Mouse (Mus musculus) cerebellum, adult 2 months (tissue): ENCODE measurements around the gene Mgat4b. TPM values are rescaled to one million over a fixed set of nuclear protein-coding genes. Genes with fewer than 3 reads are reported as not detected.

ENCODE experiments used
- DNase-seq, 2 experiments: peaks; one replicate each; pipeline ENCODE4 v3.0.0; 2021
- H3K27ac ChIP-seq: fragments of 200-500 bp; 2 replicates; pipeline ENCODE4 v1.5.1; 2012; ENCODE audit warnings: low read length, control low read depth, inconsistent platforms; ENCODE audit not compliant: insufficient read depth
- H3K27me3 ChIP-seq: fragments of 200-500 bp; 2 replicates; pipeline ENCODE4 v1.6.1; 2012; ENCODE audit warnings: inconsistent platforms, mild to moderate bottlenecking, low read length, moderate library complexity; ENCODE audit not compliant: control insufficient read depth, insufficient read depth
- H3K4me1 ChIP-seq: fragments of 200-500 bp; 2 replicates; pipeline ENCODE4 v1.6.1; 2011; ENCODE audit warnings: low read length; ENCODE audit not compliant: control insufficient read depth, insufficient read depth
- H3K4me3 ChIP-seq: fragments of 200-500 bp; replicated peaks from 2 replicates; pipeline ENCODE3; 2011; ENCODE audit warnings: mild to moderate bottlenecking, low read depth, low read length, control low read depth; ENCODE audit not compliant: insufficient read depth
- CTCF ChIP-seq: fragments of 200-500 bp; IDR thresholded peaks from 2 replicates; pipeline ENCODE4 v1.5.1; 2011; ENCODE audit warnings: low read depth, mild to moderate bottlenecking, control low read depth, low read length, moderate library complexity, borderline replicate concordance; ENCODE audit not compliant: insufficient read depth
- POLR2A ChIP-seq: fragments of 200-500 bp; IDR thresholded peaks from 2 replicates; pipeline ENCODE4 v1.6.1; 2011; ENCODE audit warnings: low read length, control low read depth, borderline replicate concordance; ENCODE audit not compliant: insufficient read depth
- WGBS: fragments of 180-500 bp; shearing (Covaris S2); methylation state at CpG from one replicate; pipeline ENCODE4 v1.1.7; 2018; 5-methylcytosine and 5-hydroxymethylcytosine counted together
- polyA plus RNA-seq: library from polyadenylated mRNA; depleted of rRNA; stranded (reverse); fragments of >200 nt; gene quantifications from 2 replicates; pipeline ENCODE4 v1.2.3, GENCODE M21; 2012

The Mgat4b gene
- polyA plus RNA-seq, 1 experiment: 65.1 TPM

DNA sequence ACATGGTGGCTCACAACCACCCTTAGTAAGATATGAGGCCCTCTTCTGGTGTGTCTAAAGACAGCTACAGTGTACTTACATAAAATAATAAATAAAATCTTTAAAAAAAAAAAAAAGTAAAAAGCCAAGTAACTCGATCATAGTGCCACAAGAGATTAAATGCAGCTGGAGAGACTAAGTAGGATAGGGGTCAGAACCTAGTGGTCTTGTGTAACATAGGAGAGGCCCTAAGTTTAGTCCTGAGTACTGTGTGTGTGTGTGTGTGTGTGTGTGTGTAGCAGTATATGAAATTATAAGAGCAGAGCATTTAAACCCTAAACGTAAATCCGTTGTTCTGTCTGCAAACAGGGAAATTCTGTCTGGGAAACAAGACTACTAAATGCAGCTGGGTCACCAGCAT is 18.4 kb upstream of the Mgat4b start:
- Histone ChIP-seq H3K4me3 (no peak overlapping the region), H3K27ac (no peak overlapping the region), H3K4me1 (no peaks in the 10 kb centered on the region), H3K27me3 (no peaks in the 10 kb centered on the region)
- no peak for TF ChIP-seq CTCF
- DNase-seq: no peak
- 88% methylated on average over 3 of the region's 3 CpGs for WGBS

DNA sequence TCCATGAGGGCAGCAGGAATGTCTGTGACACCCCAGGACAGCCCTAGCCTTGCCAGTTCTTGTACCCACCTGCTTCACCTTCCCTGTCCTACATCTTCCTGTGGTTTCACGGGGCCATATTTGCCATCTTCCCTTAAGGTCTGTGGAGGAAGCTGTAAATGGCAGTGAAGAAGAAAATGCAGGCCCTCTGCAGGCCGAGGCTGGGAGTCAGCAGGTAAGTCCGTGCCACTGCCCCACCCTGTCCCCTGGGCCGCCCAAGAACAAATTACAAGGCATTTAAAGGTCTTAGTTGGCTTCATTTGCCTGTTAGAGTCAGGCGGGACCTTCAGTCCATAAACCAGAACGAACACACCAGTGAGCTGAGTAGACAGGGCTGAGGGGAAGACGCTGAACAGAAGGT is 16.6 kb upstream of the Mgat4b start:
- Histone ChIP-seq H3K4me1 (no peaks in the 10 kb centered on the region), H3K27ac (no peak overlapping the region), H3K4me3 (no peak overlapping the region), H3K27me3 (no peaks in the 10 kb centered on the region)
- WGBS: 78% methylated on average over 7 of the region's 7 CpGs
- TF ChIP-seq CTCF (no peak), POLR2A (no peak)
- no peak for DNase-seq

DNA sequence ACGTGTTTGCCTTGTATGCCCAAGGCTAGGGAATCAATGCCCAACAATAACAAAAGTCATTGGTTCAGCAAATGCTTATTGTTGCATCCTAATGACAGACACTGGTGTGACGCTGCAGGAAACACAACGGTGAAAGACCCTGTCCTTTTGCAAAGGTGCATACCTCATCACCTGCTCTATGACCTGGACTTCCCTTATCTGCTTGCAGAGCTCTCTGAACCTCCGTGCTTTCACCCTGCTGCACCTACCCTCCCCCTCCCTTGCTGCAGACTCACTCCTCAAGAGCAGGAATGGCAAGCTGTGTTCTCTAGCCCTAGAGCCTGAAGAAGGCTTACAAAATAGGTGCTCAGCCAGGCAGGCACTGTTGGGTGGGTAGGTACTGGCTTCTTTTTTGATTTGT is 15.9 kb upstream of the Mgat4b start:
- TF ChIP-seq CTCF: no peak
- Histone ChIP-seq H3K4me1 (no peaks in the 10 kb centered on the region), H3K27me3 (no peaks in the 10 kb centered on the region), H3K27ac (no peak overlapping the region), H3K4me3 (no peak overlapping the region)
- no peak for DNase-seq
- WGBS: 86% methylated on average over 4 of the region's 4 CpGs

DNA sequence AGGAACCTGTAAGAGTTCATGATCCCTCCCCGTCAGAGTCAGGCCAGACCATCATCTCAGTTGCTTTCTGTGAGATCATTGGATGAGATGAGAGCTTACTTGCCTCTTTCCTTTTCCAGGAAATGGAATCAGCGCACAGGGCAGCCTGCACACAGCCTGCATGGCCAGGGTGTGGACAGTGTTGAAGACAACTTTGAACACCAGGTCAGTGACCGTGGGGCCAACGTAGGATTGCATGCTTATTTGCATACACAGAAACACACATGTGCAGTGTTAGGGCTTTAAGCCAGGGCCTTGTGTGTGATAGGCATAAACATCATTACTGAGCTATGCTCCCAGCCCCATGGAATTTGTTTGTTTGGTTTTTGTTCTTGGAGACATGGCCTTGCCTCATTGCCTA is 13.2 kb upstream of the Mgat4b start:
- H3K27ac ChIP-seq: no peak overlapping the region
- TF ChIP-seq CTCF: no peak
- TF ChIP-seq POLR2A: no peak
- no peak for DNase-seq
- H3K4me3 ChIP-seq: no peak overlapping the region
- 93% methylated on average over 4 of the region's 4 CpGs for WGBS
- 0 out of 2 replicates have a peak, but pooled peaks cover 2% of the 10 kb centered on the region for H3K4me1 ChIP-seq
- H3K27me3 ChIP-seq: no peaks in the 10 kb centered on the region

DNA sequence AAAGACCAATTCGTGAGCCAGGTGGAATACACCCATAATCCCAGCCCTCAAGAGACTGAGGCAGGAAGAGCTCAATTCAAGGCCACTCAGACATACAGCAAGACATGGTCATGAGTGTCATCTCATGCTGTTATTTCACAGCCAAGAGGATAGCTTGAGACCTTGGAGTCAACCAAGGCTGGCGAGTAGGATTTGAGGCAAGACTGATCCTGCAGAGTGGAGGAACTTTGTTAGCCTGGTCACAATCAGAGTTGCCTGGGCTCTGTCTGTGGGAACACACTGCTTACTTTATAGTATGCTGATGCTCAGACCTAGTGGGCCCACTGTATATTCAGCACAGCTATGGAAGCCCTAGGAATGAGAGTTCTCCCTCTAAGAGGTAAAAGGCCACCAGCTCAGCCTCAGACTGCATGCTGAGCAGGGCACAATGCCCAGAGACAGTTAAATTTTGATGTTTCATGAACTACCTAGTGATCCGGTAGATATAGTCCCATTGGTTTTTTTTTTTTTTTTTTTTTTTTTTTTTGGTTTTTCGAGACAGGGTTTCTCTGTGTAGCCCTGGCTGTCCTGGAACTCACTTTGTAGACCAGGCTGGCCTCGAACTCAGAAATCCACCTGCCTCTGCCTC is 12.4 kb upstream of the Mgat4b start:
- DNase-seq: no peak
- 75% methylated on average over 4 of the region's 5 CpGs for WGBS
- 0 out of 2 replicates have a peak, but pooled peaks cover 3% of the 10 kb centered on the region for H3K4me1 ChIP-seq

DNA sequence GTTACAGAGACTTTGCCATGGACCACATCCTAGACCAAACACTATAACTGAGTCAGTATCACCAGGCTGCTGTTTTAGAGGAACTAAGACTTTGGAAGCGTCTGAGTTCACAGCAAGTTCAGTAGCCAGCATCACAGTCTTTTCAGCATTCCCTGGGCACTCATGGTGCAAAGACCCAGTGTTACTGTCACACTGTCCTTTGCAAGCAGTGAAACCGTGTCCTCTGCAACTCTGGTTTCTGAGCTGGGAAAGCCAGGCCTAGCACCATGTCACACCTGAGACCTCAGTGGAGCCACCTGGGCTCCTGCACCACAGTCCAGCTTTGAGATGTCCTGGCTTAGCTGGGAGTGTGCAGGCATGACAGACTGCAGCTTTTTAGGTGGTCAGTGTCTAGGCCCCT is 11.8 kb upstream of the Mgat4b start:
- no peak for DNase-seq
- TF ChIP-seq POLR2A (no peak), CTCF (no peak)
- Histone ChIP-seq H3K27ac (no peak overlapping the region), H3K4me1 (0 out of 2 replicates have a peak, but pooled peaks cover 3% of the 10 kb centered on the region), H3K27me3 (no peaks in the 10 kb centered on the region), H3K4me3 (no peak overlapping the region)
- 93% methylated on average over 2 of the region's 2 CpGs for WGBS

More for the DNA sequence above, 12.4 kb upstream of the Mgat4b start:
- no peaks in the 10 kb centered on the region for H3K27me3 ChIP-seq
- H3K27ac ChIP-seq: no peak overlapping the region
- TF ChIP-seq POLR2A (no peak), CTCF (no peak)
- no peak overlapping the region for H3K4me3 ChIP-seq

DNA sequence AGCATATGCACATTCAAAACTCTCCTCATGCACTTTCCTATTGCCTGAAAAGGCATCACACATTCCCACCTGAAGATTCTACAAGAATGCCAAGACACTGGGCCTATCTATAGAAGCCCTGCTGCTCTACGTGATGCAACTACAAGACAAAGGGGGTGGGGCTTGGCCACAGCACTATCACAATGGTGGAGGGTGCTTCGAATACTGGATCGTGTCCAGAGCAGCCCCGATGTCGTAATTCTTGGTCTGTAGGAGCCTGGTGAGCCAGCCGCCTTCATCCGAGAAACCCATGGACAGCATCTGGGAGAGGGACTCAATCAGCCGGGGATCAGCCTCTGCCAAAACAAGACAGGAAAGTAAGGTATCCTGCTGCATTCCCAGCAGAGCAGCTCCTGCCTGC is 10.1 kb upstream of the Mgat4b start:
- WGBS: 31% methylated on average over 8 of the region's 8 CpGs
- Histone ChIP-seq H3K27ac (no peak overlapping the region), H3K4me1 (peaks cover 3% of the 10 kb centered on the region; the same call in 1 of the 2 replicates), H3K4me3 (no peak overlapping the region), H3K27me3 (no peaks in the 10 kb centered on the region)
- no peak for TF ChIP-seq CTCF
- DNase-seq: no peak

DNA sequence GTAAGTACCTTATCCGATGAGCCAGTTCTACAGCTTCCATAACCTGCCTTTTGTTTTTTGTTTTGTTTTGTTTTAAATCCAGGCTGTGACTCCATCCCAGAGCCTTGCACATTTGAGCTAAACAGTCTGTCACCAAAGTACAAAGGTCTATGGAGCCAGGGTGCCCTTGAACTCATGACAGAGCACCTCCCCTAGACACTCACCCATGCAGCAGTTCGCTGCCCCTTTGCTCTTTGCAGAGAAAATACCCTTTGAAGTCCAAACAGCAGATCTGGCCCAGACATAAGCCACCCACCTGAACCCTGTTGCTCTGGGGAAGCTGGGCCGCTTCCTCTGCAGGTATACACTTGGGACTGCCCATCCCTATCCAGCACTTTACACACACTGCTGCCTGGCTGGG is 9.1 kb upstream of the Mgat4b start:
- no peak overlapping the region for H3K4me3 ChIP-seq

DNA sequence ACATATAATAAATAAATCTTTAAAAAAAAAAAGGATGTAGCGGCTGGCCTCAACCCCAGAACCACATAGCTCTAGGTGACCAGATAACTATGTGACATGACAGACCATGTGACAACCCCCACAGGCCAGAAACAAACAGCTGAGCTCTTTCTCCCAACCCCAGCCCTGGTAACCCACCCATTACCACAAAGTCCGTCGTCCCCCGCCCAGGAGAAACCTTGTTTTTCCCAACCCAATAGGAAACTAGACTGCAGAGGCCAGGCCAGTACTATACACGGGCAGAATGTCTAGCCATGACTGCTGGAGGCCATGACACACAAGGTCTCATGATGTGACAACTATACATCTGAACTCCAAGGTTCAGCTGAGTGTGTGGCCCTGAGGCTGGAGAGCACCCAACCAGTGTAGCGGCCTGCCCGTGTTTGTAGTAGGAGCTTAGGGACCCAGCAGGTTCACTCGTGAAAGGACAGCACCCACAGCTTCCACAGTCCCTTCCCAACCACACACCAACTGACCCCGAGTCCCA is 7.3 kb upstream of the Mgat4b start:
- no peak for DNase-seq
- H3K4me1 ChIP-seq: peaks cover 6% of the 10 kb centered on the region; the same call in 1 of the 2 replicates
- H3K27me3 ChIP-seq: no peaks in the 10 kb centered on the region
- WGBS: 89% methylated on average over 9 of the region's 9 CpGs
- no peak overlapping the region for H3K4me3 ChIP-seq
- no peak overlapping the region for H3K27ac ChIP-seq
- TF ChIP-seq POLR2A (no peak), CTCF (no peak)

More for the DNA sequence above, 9.1 kb upstream of the Mgat4b start:
- H3K27me3 ChIP-seq: no peaks in the 10 kb centered on the region
- peaks cover 3% of the 10 kb centered on the region; the same call in 1 of the 2 replicates for H3K4me1 ChIP-seq
- no peak for DNase-seq
- WGBS: 88% methylated on average over 3 of the region's 3 CpGs
- H3K27ac ChIP-seq: no peak overlapping the region
- no peak for TF ChIP-seq CTCF
